Mouse (Mus musculus) lung, adult 2 months (tissue): Measurements from ENCODE around the gene Dlgap1.

ENCODE experiments used
- CTCF ChIP-seq: fragments of 200-500 bp; IDR thresholded peaks from 2 replicates; pipeline ENCODE4 v1.5.1; 2011; ENCODE audit warnings: mild to moderate bottlenecking, low read length, control low read depth; ENCODE audit not compliant: insufficient read depth
- POLR2A ChIP-seq: fragments of 200-500 bp; IDR thresholded peaks from 2 replicates; pipeline ENCODE4 v1.6.1; 2011; ENCODE audit warnings: low read depth, mild to moderate bottlenecking, control low read depth, low read length, borderline replicate concordance; ENCODE audit errors: extremely low read depth

DNA sequence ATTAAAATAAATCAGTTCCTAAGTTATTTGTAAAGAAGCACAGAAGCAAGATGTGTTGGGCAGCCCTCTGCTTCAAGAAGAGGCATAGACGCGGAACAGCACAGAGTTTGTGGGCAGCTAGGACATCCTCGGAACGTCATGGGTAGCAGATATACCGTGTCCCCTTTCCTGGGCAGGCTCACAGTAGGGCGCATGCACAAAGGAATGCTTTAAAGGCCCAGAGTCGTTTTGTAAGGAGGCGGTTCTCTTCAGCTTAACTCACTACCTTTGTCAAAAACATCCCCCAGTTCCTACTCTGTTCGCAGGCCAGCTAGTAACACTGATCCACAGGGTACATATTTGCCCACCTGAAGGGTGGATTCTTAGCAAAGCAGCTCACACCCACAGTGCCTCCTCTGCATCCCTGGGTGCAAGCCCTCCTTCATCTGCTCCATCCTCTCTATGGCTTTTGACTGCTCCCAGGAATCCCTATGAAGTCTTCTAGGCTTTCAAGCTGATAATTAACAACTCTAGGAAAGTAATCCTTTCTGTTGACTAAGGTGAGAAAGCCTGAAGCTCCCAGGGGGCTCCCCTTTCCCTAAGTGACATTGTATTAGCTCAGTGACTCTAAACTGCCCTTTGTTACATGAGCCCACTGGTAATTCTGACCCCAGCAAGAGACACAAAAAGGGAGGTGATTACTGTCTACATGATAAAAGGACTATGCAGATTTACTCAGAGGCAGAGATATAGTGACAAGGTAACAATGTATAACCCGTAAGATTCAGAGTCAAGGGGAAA is 803.4 kb downstream of the Dlgap1 start:
- TF ChIP-seq CTCF (no peak), POLR2A (no peak)
